23 mouse cellular contexts compared by ENCODE assay signal in genomic region chr10:3928008-3928545, GRCm38 (mm10). TPM values are rescaled to one million over a fixed set of nuclear protein-coding genes. Genes with fewer than 3 reads are reported as not detected.
DNase-seq lines count a peak whose midpoint lies in the region; ATAC-seq and TF ChIP-seq lines count a peak whose summit lies in the region.
"Had no signal": no experiment of that assay in that cellular context is flagged by ENCODE, and none has a peak within 500 bp of the region (broad histone marks: within the 10 kb centered on the region; RNA-seq: fewer than 3 reads in every experiment).

No protein-coding gene starts in this region.

- no peaks in the 10 kb centered on the region for H3K9me3 ChIP-seq in midbrain, embryonic 16.5 days (replicated peaks; ENCODE audit: control insufficient read depth, low read length, poor library complexity, severe bottlenecking)
- H3K9me3 ChIP-seq: embryonic facial prominence, embryonic 10.5 days; embryonic facial prominence, embryonic 12.5 days; forebrain, embryonic 10.5 days; forebrain, embryonic 12.5 days had no signal

- H3K27me3 ChIP-seq in midbrain, embryonic 16.5 days (ENCODE audit: control insufficient read depth, insufficient read depth, low read depth, low read length): no peaks in the 10 kb centered on the region
- H3K27me3 ChIP-seq: embryonic facial prominence, embryonic 12.5 days; forebrain, embryonic 12.5 days had no signal

- no peak overlapping the region for H3K4me3 ChIP-seq in layer of hippocampus, adult 2 months
- H3K4me3 ChIP-seq in midbrain, embryonic 16.5 days (ENCODE audit: low read depth, low read length): no peak overlapping the region
- H3K4me3 ChIP-seq: embryonic facial prominence, embryonic 10.5 days; embryonic facial prominence, embryonic 12.5 days; forebrain, embryonic 10.5 days; forebrain, embryonic 12.5 days had no signal

- peak; percentile 13 for DNase-seq in layer of hippocampus, adult 11-12 months (ENCODE audit: low spot score)
- no peak for DNase-seq in layer of hippocampus, postnatal 36 days
- peak; percentile 47 to 50 for DNase-seq in layer of hippocampus, adult 2 months (ENCODE audit: low spot score in 2 of 2)
- DNase-seq in layer of hippocampus, postnatal 25 days (ENCODE audit: extremely low spot score in 1 of 2, low spot score in 1 of 2): no peak
- DNase-seq in fat pad, adult 2 months (ENCODE audit: extremely low read depth, low read depth, low spot score): peak; percentile 90
- DNase-seq in gonadal fat pad, adult 2 months (ENCODE audit: low read depth): peak; percentile 81
- DNase-seq in embryo, embryonic 11 days: no peak
- DNase-seq: adrenal gland, adult 2 months; adrenal gland, postnatal 10 days; adrenal gland, postnatal 25 days; cerebellum, adult 11 months; cerebellum, adult 18-20 months; cerebellum, adult 8-10 months; cerebellum, adult 9-11 months; cerebellum, postnatal 14 days; cerebellum, postnatal 36 days had no signal

- H3K9ac ChIP-seq in midbrain, embryonic 16.5 days (ENCODE audit: low read depth, low read length): no peak overlapping the region
- H3K9ac ChIP-seq: embryonic facial prominence, embryonic 12.5 days; forebrain, embryonic 12.5 days had no signal

- H3K27ac ChIP-seq in layer of hippocampus, adult 2 months: peak overlapping the region; percentile 49; the same call in 1 of the 2 replicates
- no peak overlapping the region for H3K27ac ChIP-seq in midbrain, embryonic 16.5 days (ENCODE audit: low read length)
- H3K27ac ChIP-seq: embryonic facial prominence, embryonic 10.5 days; embryonic facial prominence, embryonic 12.5 days; forebrain, embryonic 10.5 days; forebrain, embryonic 12.5 days had no signal

- H3K4me2 ChIP-seq in midbrain, embryonic 16.5 days (ENCODE audit: low read length): no peak overlapping the region
- H3K4me2 ChIP-seq: embryonic facial prominence, embryonic 12.5 days; forebrain, embryonic 12.5 days had no signal

- H3K4me1 ChIP-seq in midbrain, embryonic 16.5 days (ENCODE audit: control insufficient read depth, insufficient read depth, low read length): no peaks in the 10 kb centered on the region
- H3K4me1 ChIP-seq: forebrain, embryonic 12.5 days had no signal

- 83% methylated on average over 4 of the region's 4 CpGs for WGBS in midbrain, embryonic 16.5 days

- no peak for TF ChIP-seq CTCF in layer of hippocampus, adult 2 months (conservative IDR thresholded peaks at IDR 0.05)

- ATAC-seq in midbrain, embryonic 16.5 days: no peak
- ATAC-seq: forebrain, embryonic 14.5 days; forebrain, embryonic 16.5 days had no signal

- H3K36me3 ChIP-seq in midbrain, embryonic 16.5 days (ENCODE audit: control insufficient read depth, insufficient read depth, low read length): no peaks in the 10 kb centered on the region
- H3K36me3 ChIP-seq: forebrain, embryonic 12.5 days had no signal

RNA-seq across cellular contexts. Expression of gene Mthfd1l, which starts 44.8 kb away (rescaled TPM):
- 1 to 10 TPM; 7.7 to 9.3 TPM for total RNA-seq in layer of hippocampus, postnatal 36 days (2021)
- 1 to 10 TPM; 8.2 to 9.2 TPM for total RNA-seq in layer of hippocampus, adult 2 months (2021)
- 1 to 10 TPM; 8.4 to 9.2 TPM for total RNA-seq in layer of hippocampus, postnatal 25 days (2021)
- 13.4 and 14.6 TPM in 2 replicates for polyA plus RNA-seq in gonadal fat pad, adult 2 months (2012; rRNA removed)
- 6.0 and 7.3 TPM in 2 replicates for polyA plus RNA-seq in midbrain, embryonic 16.5 days (2015; fragmentation: Nextera tagmentation; extraction: Ambion mirVana)

Comparison
In these comparisons a context has a peak if more than half of its experiments do, and no peak if none do; other contexts are left out.
1. DNase-seq: peak in layer of hippocampus, adult 11-12 months (single experiment), layer of hippocampus, adult 2 months (2 of 2), fat pad, adult 2 months (single experiment) and gonadal fat pad, adult 2 months (single experiment); none in layer of hippocampus, postnatal 36 days (0 of 2), layer of hippocampus, postnatal 25 days (0 of 2) and embryo, embryonic 11 days (single experiment).